Mouse (Mus musculus): ENCODE measurements at regions not wholly inside any gene's neighbourhood (a gene's known extent, or its start where the extent isn't known, plus 50 kb on each side); places are given as distances from the start of the nearest gene placed in this dataset.

GRCm38 (mm10) chr3:17667016-17667415, 281.2 kb upstream of the Cypt12 start:
- no peak for DNase-seq (ENCODE audit: low read depth, low spot score)

- no peak for DNase-seq (ENCODE audit: low read depth, low spot score)
Observed at GRCm38 (mm10) chr3:17668839-17669238, 279.4 kb upstream of the Cypt12 start.

Measured in ES-CJ7 (cell line).